Mouse (Mus musculus) liver, embryonic 14.5 days (tissue): ENCODE results near the gene Rpl27.

Experiments
- CTCF ChIP-seq: IDR thresholded peaks from 2 replicates; pipeline ENCODE4 v1.5.1; 2016; ENCODE audit warnings: antibody characterized with exemption, low read depth, control low read depth
- EP300 ChIP-seq: IDR thresholded peaks from 2 replicates; pipeline ENCODE4 v1.6.1; 2016; ENCODE audit warnings: antibody characterized with exemption, low read depth

DNA sequence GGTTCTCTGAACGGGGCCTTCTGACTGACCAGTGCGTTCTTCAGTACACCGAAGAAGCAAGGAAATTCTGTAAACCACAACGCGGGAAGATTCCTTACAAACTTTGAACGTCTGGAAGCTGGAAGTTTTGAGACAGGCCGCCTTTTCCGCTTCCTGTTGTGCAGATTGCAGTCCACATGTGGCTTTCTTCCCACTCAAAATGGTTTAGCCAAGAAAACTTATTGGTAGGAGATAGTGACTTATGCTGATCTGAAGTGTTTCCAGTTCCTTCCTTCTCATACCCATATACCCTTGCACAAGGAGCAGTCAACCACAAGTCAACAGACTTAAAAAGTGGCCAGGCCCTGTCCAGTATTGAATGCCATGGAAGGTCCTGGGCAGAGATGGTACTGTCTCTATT is 15.9 kb upstream of the Rpl27 start:
- no peak for TF ChIP-seq CTCF
- no peak for TF ChIP-seq EP300
